Mouse (Mus musculus) ovary, postnatal 36 days (tissue): Measurements from ENCODE around the gene Rtl10.
"Not testable (repeated sequence)": the region's sequence is repeated elsewhere in the genome, so short reads cannot be mapped to it uniquely, and the experiment has no call there.

Source experiments
- DNase-seq: peaks from one replicate; pipeline ENCODE4 v3.0.0; 2022; ENCODE audit warnings: low spot score, mixed read lengths

Rtl10 gene

GRCm38 (mm10) chr16:18483839-18484238 is 14.9 kb upstream of the Rtl10 start:
- no peak for DNase-seq

- no peak for DNase-seq
These were observed 14.3 kb upstream of the Rtl10 start for GRCm38 (mm10) chr16:18484386-18484785.

DNA sequence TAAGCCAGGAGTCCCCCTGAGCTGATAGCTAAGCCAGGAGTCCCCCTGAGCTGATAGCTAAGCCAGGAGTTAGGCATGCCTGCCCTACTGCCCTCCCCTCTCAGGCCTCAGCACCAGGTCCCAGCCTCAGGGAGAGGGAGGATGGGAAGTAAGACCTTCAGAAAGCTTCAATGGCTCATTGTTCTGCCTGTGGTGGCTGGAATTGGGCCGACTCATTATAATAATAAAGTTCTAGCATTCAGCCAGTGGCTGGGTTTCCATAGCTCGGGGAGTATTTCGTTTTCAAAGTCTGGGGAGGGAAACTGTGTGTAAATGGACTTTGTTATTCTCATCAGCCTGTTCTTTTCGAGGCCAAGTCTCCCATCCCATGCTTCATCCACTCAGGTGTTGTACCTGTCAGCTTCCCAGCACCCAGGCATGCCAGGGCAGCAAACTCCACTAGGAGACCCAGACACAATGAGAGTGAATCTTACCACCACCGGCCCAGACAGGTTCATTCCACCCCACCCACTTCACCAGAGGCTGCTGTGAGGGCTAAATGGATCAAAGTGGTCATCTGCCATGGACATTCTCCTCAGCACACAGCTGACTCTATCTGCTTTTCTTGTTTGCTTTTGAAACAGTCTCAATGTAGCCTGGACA is 13.8 kb upstream of the Rtl10 start:
- DNase-seq = no peak

DNA sequence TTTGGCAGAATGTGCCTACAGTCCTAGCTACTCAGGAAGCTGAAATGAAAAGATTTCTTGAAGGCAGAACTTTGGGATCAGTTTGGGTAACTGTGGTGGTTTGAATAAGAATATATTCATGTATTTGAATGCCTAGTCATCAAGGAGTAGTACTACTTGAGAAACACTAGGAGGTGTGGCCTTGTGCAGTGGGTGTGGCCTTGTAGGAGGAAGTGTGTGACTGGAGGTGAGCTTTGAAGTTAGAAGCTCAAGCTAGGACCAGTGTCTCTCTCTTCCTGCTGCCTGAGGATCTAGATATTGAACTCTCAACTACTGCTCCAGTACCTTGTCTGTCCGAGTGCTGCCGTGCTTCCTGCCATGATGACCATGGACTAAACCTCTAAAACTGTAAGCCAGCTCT is 12.6 kb upstream of the Rtl10 start:
- DNase-seq = no peak

- DNase-seq = no peak
These were observed 8.4 kb upstream of the Rtl10 start for GRCm38 (mm10) chr16:18490281-18490680.

DNA sequence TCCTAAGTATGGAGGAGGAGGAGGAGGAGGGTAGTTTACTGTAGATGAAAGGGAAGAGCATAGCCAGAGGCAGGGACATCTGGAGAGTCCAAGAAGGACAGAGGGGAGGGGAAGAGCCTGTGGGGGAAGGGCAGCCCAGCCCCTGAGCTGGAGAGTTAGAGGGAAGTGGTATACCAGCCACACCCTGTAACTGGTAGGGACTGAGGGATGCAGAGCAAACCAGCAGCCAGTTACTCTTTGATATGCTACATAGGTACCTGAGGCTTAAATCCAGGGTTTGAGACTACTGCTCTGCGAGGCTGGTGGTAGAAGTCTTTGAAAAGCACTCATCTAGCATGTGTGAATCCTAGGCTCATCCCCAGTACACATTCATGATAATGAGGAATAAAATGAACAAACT is 7.8 kb upstream of the Rtl10 start:
- no peak for DNase-seq

DNA sequence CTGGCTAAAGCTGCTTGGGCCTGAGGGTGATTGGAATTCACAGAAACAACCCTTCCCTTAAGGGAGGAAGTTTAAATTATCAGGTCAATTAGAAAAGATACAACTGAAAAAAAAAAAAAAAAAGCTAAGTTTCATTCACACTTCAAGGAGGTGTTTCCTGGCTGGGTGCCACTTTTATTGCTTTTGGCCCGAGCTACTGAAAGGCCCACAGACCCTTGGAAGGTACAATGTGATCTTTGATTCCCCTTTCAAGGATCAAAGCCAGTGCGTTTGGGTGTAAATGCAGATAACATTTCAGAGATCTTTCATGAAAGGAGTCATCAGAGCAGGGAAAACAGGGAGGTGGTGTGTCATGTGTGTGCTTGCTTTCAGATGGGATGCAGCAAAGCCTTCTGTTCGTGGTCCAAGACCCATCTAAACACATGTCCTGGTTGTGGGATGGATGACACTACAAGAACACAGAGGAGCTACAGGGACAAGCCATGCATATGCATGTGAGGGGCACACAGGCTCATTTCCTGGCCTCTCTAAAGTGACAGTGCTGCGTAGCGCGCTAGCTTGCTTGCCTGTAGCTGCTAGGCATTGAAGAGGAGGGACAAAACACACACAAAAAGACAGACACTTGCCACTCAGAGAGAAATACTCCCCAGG is 711 bp upstream of the Rtl10 start:
- DNase-seq = peak; percentile 22

GRCm38 (mm10) chr16:18498996-18499395 is 295 bp downstream of the Rtl10 start:
- DNase-seq = no peak

DNA sequence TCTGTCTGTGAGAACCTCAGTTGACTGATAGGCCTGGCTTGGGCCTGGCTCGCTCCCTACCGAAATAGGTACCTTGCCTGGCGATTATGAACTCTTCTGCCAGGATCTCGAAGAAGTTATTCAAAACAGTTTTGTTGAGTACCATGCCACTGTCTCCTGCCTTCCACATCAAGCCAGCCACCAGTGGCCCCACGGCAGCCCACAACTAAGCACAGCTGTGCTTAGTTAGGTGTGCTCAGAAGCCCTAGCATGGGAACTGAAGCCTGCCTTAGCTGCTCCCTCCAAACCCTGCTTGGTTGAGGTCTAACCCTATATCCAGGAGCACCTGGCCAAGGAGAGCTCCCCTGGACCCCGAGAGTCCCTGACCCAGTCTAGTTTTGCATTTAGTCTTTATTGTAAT is 2.8 kb downstream of the Rtl10 start:
- DNase-seq = no peak

GRCm38 (mm10) chr16:18503566-18504342 is 5.1 kb downstream of the Rtl10 start:
- DNase-seq = no peak

DNA sequence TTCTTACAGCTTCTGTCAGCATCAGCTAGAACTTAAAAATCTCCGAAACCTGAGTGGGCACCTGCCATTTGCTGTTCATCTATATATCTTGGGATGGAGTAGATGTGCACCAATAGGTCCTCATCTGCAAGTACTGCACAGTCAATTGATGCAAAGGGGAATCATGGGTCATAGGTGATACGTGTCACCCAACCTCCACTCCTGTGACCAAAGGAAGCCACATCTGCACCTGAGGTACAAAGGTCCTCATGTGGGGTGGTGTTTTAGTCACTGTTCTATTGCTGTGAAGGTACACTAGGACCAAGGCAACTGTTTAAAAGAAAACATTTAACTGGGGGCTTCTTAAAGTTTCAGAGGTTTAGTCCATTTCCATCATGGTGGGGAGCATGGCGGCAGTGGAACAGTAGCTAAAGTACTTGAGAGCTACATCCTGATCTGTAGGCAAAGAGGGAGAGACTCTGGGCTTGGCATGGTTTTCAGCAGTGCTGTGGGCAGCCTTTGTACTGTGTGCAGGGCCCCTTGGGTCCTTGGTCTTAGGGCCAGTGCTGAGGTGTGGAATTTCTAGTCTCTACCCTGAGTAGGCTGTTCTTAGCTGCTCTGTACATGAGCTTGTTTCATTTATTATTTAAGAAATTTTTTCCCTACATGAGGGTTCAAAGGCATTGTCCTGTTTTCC is 8.0 kb downstream of the Rtl10 start:
- DNase-seq = no peak

GRCm38 (mm10) chr16:18507200-18507549 is 8.5 kb downstream of the Rtl10 start:
- DNase-seq = no peak

- DNase-seq = peak; percentile 32
These were observed 13.0 kb downstream of the Rtl10 start for GRCm38 (mm10) chr16:18511741-18512140.

DNA sequence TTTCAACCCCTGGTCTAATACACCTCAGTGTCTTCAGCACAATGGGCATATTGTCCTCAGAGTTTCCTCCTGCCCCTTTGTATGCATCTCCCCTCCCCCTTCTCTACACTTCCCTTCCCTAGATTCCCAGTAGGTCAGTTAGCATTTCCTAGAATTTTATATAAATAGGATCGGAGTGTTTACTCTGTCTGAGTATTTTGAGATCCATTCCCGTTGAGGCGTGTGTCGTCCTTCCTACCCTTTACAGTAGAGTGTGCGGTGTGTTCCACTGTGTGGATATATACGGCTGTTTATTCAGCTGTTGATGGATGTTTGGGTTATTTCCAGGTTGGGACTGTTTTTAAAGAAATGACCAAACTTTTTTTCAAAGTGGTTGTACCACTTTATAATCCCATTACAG is 14.8 kb downstream of the Rtl10 start:
- no peak for DNase-seq

DNA sequence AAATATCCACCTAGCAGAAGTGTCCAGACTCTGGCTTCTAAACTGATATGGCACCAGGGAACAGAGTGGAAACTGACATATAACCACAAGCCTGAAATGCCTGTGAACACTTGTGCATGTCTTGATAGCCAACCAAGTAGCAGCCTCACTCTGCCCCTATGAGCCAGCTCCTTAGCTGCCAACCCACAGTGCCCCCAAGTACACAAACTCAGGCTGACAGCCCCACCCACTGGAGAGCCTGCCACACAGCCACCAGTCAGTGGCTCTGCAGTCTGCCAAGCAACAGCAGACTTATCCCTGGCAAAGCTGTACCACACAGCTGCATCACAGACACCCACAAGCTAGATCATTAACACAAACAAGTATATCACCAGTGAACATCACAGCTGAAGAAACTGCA is 19.4 kb downstream of the Rtl10 start:
- DNase-seq = peak; percentile 25

DNA sequence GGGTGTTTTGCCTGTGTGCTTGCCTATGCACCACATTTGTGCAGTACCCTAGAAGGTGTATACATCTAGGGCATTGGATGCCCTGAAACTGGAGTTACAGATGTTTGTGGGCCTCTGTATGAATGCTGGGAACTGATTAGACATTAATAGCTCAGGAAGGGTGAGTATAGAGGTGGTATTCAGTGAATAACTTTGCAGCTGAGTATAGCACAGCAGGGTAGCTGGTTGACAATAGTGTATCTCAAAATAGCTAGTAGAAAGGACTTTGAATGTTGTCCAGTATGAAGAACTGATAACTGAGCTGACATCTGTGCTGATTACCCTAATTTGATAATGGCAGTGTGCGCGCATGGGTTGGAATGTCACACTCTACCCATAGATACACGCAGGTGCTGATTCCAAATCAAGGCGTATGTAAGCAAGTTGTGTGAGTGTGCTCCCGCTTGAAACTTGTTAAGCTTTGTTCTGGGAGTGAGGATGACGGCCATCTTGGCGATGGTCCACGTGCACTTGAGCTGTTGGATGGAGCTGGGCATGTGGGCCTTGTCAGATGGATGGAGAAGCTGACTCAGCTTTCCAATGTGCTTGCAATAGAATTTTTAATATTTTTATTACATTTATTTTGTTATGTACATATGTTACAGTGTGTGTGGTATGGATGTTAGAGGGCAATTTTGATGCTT is 25.0 kb downstream of the Rtl10 start:
- no peak for DNase-seq

GRCm38 (mm10) chr16:18528656-18529055 is 30.0 kb downstream of the Rtl10 start:
- no peak for DNase-seq

DNA sequence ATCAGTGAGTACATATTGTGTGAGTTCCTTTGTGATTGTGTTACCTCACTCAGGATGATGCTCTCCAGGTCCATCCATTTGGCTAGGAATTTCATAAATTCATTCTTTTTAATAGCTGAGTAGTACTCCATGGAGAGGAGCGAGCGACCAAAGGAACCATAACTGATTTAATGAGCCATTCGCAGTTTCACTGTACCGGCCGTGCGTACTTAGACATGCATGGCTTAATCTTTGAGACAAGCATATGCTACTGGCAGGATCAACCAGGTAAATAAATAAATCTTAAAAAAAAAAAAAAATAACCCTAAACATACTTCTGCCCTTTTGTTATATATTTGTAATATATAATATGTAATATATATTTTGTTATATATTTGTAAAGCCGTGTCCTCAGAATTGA is 34.4 kb downstream of the Rtl10 start:
- not testable (repeated sequence) for DNase-seq

- DNase-seq = no peak
These were observed 38.8 kb downstream of the Rtl10 start for GRCm38 (mm10) chr16:18537407-18537990.

- DNase-seq = no peak
These were observed 40.6 kb downstream of the Rtl10 start for GRCm38 (mm10) chr16:18539281-18539680.

DNA sequence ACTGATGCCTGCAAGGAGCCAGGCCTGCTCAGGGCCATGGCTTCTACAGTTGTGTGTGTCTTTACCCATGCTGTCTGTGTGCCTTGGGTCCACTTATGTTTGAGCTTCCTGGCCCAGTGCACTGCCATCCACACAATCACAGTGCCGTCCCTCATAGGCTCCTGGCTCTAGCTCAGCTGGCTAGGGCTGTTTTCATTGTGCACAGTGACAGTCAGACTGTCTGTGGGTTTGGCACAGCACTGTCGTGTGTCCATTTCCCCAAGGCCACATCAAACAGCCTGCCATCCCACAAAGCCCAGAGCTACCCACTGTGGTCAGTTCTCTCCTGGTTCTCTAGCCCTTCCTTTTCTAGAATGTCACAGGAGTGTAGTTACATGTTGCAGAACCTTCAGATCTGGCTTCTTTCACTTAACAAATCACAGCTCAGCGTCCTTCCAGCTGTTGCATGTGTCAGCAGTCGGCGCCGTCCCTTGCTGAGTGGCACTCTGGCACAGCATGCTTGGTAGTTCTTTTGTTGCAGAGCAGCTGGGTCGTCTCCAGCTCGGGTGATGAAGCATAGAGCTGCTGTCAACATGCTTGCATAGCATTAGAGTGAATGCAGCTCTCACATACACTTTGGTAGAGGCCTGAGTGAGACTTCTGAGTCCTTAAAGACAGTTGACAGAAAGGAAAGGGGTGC is 44.6 kb downstream of the Rtl10 start:
- no peak for DNase-seq
